Mouse (Mus musculus) intestine, embryonic 14.5 days (tissue): ENCODE measurements at regions not wholly inside any gene's neighbourhood (a gene's known extent, or its start where the extent isn't known, plus 50 kb on each side); places are given as distances from the start of the nearest gene placed in this dataset.

Experiments
- ATAC-seq: fragments of 200-750 bp; cut with Nextera tagmentation; replicated peaks from 2 replicates; pipeline ENCODE4 v1.8.0; 2017; ENCODE audit warnings: low read depth, moderate number of reproducible peaks, moderate TSS enrichment, moderate library complexity; ENCODE audit not compliant: low FRiP score, low TSS enrichment
- DNase-seq: peaks from one replicate; pipeline ENCODE4 v3.0.0-alpha.2; 2018; ENCODE audit warnings: low spot score
- H3K27ac ChIP-seq: fragments of 300-500 bp; sonication (generic); 2 replicates; pipeline ENCODE4 v1.5.1; 2014; ENCODE audit warnings: low read depth, mild to moderate bottlenecking, control low read depth
- H3K27me3 ChIP-seq: fragments of 300-500 bp; sonication (generic); replicated peaks from 2 replicates; pipeline ENCODE4 v1.6.1; 2014; ENCODE audit warnings: low read length, control low read depth; ENCODE audit not compliant: control insufficient read depth, insufficient read depth
- H3K36me3 ChIP-seq: fragments of 300-500 bp; sonication (generic); 2 replicates; pipeline ENCODE4 v1.6.1; 2014; ENCODE audit warnings: low read length, control low read depth; ENCODE audit not compliant: control insufficient read depth, insufficient read depth
- H3K4me1 ChIP-seq: fragments of 300-500 bp; sonication (generic); replicated peaks from 2 replicates; pipeline ENCODE4 v1.6.1; 2014; ENCODE audit warnings: low read length, control low read depth, mixed read lengths; ENCODE audit not compliant: control insufficient read depth, insufficient read depth
- H3K4me2 ChIP-seq: fragments of 300-500 bp; sonication (generic); 2 replicates; pipeline ENCODE4 v1.6.1; 2014; ENCODE audit warnings: low read length
- H3K4me3 ChIP-seq: fragments of 300-500 bp; sonication (generic); 2 replicates; pipeline ENCODE4 v1.5.1; 2014; ENCODE audit warnings: low read depth, low read length, control low read depth, mixed read lengths
- H3K9ac ChIP-seq: fragments of 300-500 bp; sonication (generic); 2 replicates; pipeline ENCODE4 v1.6.1; 2014; ENCODE audit warnings: mild to moderate bottlenecking, low read length
- H3K9me3 ChIP-seq: fragments of 300-500 bp; sonication (generic); 2 replicates; pipeline ENCODE4 v1.6.1; 2016; ENCODE audit warnings: low read length, control low read depth; ENCODE audit not compliant: control insufficient read depth
- WGBS: fragments of 180-500 bp; shearing (Covaris S2); extraction: QIAGEN DNeasy Blood & Tissue Kit; methylation state at CpG from one replicate; pipeline ENCODE4 v1.1.7; 2014; 5-methylcytosine and 5-hydroxymethylcytosine counted together

GRCm38 (mm10) chr5:75737752-75738151, 163.0 kb downstream of the Kit start:
- Histone ChIP-seq H3K27me3 (no peaks in the 10 kb centered on the region), H3K4me3 (no peak overlapping the region), H3K9me3 (peaks cover 3% of the 10 kb centered on the region; the same call in 1 of the 2 replicates), H3K27ac (no peak overlapping the region), H3K9ac (no peak overlapping the region), H3K4me2 (no peak overlapping the region), H3K36me3 (no peaks in the 10 kb centered on the region), H3K4me1 (no peaks in the 10 kb centered on the region)
- ATAC-seq (no peak), DNase-seq (no peak)
- WGBS, result 91% methylated on average over 7 of the region's 7 CpGs

DNA sequence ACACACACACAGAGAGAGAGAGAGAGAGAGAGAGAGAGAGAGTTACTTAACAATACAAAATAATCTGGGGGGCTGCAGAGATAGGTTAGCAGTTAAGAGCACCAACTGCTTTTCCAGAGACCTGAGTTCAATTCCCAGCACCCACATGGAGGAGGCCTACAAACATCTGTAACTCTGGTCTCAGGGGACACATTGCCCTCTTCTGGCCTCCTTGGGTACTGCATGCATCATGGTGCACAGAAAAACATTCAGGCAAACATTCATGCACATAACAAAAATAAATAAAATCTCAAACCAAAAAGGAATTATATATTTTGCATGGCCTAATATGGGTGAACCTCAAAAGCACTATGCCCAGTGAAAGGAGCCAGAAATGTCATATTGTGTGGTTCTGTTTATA, 161.6 kb downstream of the Kit start:
- no peaks in the 10 kb centered on the region for H3K27me3 ChIP-seq
- no peak for ATAC-seq
- no peak overlapping the region for H3K9ac ChIP-seq
- H3K27ac ChIP-seq, result no peak overlapping the region
- no peak overlapping the region for H3K4me2 ChIP-seq
- H3K4me1 ChIP-seq, result no peaks in the 10 kb centered on the region
- H3K36me3 ChIP-seq, result no peaks in the 10 kb centered on the region
- H3K9me3 ChIP-seq, result peaks cover 3% of the 10 kb centered on the region; the same call in 1 of the 2 replicates
- no peak for DNase-seq
- no peak overlapping the region for H3K4me3 ChIP-seq

GRCm38 (mm10) chr5:75734508-75734907, 159.8 kb downstream of the Kit start:
- Histone ChIP-seq H3K27ac (peak overlapping the region; percentile 89), H3K4me1 (no peaks in the 10 kb centered on the region), H3K9ac (peak overlapping the region; percentile 42), H3K36me3 (no peaks in the 10 kb centered on the region), H3K9me3 (peaks cover 3% of the 10 kb centered on the region; the same call in 1 of the 2 replicates), H3K4me3 (peak overlapping the region; percentile 31), H3K27me3 (no peaks in the 10 kb centered on the region), H3K4me2 (peak overlapping the region; percentile 45)
- 38% methylated on average over 14 of the region's 14 CpGs for WGBS
- DNase-seq (peak; percentile 77), ATAC-seq (peak; percentile 84)

DNA sequence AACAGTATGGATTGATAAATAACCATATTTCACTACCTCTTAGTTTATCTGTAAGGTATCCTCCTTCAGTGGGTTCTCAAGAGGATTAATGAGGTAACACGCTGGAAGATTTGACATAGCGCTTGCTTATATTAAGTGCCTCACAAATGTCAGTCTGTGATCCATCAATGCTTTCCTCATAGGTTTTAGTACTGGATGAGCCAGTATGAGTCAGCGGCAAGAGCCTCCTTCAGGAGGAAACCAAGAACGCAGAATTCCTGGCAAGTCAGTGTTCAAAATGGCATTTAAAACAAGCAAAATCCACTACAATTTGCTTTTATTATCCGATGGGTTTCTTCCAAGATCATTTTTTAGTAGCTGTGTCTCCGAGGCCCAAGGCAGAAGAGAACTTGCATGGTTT, 159.3 kb downstream of the Kit start:
- H3K4me1 ChIP-seq, result no peaks in the 10 kb centered on the region
- no peaks in the 10 kb centered on the region for H3K36me3 ChIP-seq
- no peak overlapping the region for H3K9ac ChIP-seq
- no peaks in the 10 kb centered on the region for H3K27me3 ChIP-seq
- WGBS, result 39% methylated on average over 6 of the region's 6 CpGs
- peaks cover 3% of the 10 kb centered on the region; the same call in 1 of the 2 replicates for H3K9me3 ChIP-seq
- ATAC-seq, result peak; percentile 75
- DNase-seq, result no peak
- 0 out of 2 replicates have a peak overlapping the region, but pooled peaks have one; percentile 31 for H3K4me3 ChIP-seq
- H3K27ac ChIP-seq, result peak overlapping the region; percentile 89
- peak overlapping the region; percentile 45 for H3K4me2 ChIP-seq

DNA sequence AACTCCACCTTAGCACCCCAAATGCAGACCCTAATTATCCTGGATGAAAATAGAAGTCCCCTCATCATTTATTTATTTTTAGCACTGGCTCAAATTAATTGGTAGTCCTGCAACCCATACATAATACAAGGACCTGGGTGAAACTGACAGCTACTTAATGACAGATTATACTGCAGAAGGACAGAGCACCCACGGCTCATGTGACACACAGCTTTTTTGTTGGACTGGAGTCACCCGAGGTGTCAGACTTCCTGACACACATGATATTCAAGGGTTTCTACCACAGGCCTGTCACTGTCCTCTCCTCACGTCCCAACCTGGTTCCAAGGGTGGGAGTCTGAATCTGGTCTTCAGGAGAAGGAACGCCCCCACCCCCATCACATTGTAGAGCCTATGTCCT, 156.5 kb downstream of the Kit start:
- Histone ChIP-seq H3K27ac (no peak overlapping the region), H3K4me1 (no peaks in the 10 kb centered on the region), H3K4me3 (no peak overlapping the region), H3K9ac (no peak overlapping the region), H3K4me2 (no peak overlapping the region), H3K36me3 (no peaks in the 10 kb centered on the region), H3K27me3 (no peaks in the 10 kb centered on the region), H3K9me3 (peaks cover 2% of the 10 kb centered on the region; the same call in 1 of the 2 replicates)
- no peak for DNase-seq
- ATAC-seq, result no peak
- 86% methylated on average over 4 of the region's 4 CpGs for WGBS

- H3K27me3 ChIP-seq, result no peaks in the 10 kb centered on the region
- no peaks in the 10 kb centered on the region; the same call in 1 of the 2 replicates for H3K9me3 ChIP-seq
- no peaks in the 10 kb centered on the region for H3K4me1 ChIP-seq
- H3K4me2 ChIP-seq, result no peak overlapping the region
- H3K4me3 ChIP-seq, result no peak overlapping the region
- WGBS, result 75% methylated on average over 3 of the region's 3 CpGs
- H3K9ac ChIP-seq, result no peak overlapping the region
- ATAC-seq (no peak), DNase-seq (no peak)
- no peak overlapping the region for H3K27ac ChIP-seq
- H3K36me3 ChIP-seq, result no peaks in the 10 kb centered on the region
Observed at GRCm38 (mm10) chr5:75730698-75731097, 156.0 kb downstream of the Kit start.

DNA sequence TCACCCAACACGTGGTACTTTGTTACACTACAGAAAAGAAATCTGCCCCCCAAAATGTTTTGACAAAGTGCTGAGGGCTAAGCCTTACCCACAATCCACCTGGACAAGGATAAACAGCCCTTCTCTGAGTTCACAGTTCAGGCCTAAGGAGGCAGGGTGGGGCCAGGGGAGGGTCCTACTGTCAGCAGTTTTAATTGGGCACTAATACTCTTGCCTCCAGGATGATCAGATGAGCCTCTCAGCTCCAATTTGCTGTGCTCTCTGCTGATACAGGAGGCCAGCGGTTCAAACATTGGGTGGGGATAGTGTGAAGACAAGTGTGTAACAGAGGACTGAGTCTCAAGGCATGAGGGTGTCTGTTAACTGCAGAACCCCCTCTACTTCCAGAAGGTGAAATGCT, 146.6 kb downstream of the Kit start:
- Histone ChIP-seq H3K4me2 (no peak overlapping the region), H3K27ac (no peak overlapping the region), H3K9ac (no peak overlapping the region), H3K4me3 (no peak overlapping the region), H3K4me1 (peaks cover 10% of the 10 kb centered on the region), H3K27me3 (no peaks in the 10 kb centered on the region), H3K36me3 (no peaks in the 10 kb centered on the region), H3K9me3 (no peaks in the 10 kb centered on the region)
- WGBS, result 74% methylated on average over 2 of the region's 2 CpGs
- DNase-seq (no peak), ATAC-seq (no peak)

DNA sequence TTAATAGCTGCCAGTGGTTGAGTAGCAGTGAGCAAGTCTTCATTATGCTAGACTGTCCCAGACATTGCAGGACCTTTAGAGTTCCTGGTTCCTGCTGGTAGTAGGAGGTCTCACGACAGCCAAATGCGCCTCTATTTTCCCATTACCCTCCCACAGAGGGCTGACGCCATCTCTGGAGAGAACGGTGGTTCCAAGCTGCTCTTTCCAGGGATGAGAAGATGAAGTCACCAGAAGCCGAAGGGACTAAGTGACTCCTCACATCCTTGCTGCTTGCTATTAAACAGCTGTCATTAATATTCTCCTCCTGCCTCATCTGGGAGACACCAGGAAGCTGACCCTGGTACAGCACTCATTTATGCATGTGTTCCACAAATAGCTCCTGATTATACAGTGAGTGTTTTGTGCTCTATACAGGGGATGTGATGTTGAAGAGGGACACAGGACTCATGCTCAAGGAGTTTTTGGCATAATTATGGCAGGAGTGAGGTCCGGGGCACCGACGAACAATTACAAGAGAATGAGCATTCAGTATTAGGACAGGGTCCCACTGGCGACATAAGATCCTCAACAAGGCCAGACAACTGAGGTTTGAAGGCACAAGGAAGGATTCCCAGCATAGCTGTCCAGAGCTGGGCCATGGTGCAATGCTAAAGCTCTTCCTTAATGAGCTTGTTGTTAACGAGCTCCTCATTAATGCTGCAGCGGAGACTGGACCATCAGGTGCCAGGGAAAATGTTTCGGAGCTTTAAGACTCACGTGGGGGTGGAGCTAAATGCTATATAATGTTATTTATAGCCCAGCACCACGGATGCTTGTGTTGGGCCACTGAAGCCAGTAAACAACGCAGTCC, 145.6 kb downstream of the Kit start:
- Histone ChIP-seq H3K27me3 (no peaks in the 10 kb centered on the region), H3K4me2 (no peak overlapping the region), H3K27ac (no peak overlapping the region), H3K9me3 (no peaks in the 10 kb centered on the region), H3K9ac (no peak overlapping the region), H3K4me1 (peaks cover 10% of the 10 kb centered on the region), H3K36me3 (no peaks in the 10 kb centered on the region), H3K4me3 (no peak overlapping the region)
- DNase-seq (no peak), ATAC-seq (no peak)
- WGBS, result 74% methylated on average over 15 of the region's 15 CpGs
